Mouse (Mus musculus) bone marrow, adult 2 months (tissue): ENCODE data around the gene Farp1.

Experiments
- CTCF ChIP-seq: fragments of 200-500 bp; IDR thresholded peaks from 2 replicates; pipeline ENCODE4 v1.5.1; 2011; ENCODE audit warnings: low read length, control low read depth; ENCODE audit not compliant: control insufficient read depth, insufficient read depth
- POLR2A ChIP-seq: fragments of 200-500 bp; IDR thresholded peaks from 2 replicates; pipeline ENCODE4 v1.6.1; 2011; ENCODE audit warnings: low read depth, mild to moderate bottlenecking, control low read depth, low read length, borderline replicate concordance; ENCODE audit not compliant: control insufficient read depth

GRCm38 (mm10) chr14:121000561-121001340 is 34.2 kb upstream of the Farp1 start:
- no peak for TF ChIP-seq POLR2A
- TF ChIP-seq CTCF, result no peak
